Comparison of ENCODE assay signal across 15 mouse cellular contexts in genomic region chr2:178158936-178159335, GRCm38 (mm10). TPM values are rescaled to one million over a fixed set of nuclear protein-coding genes. Genes with fewer than 3 reads are reported as not detected.
DNase-seq lines count a peak whose midpoint lies in the region; ATAC-seq and TF ChIP-seq lines count a peak whose summit lies in the region.
"Had no signal": no experiment of that assay in that cellular context is flagged by ENCODE, and none has a peak within 500 bp of the region (broad histone marks: within the 10 kb centered on the region; RNA-seq: fewer than 3 reads in every experiment).

No protein-coding gene starts in this region.

- no peak for TF ChIP-seq CTCF in layer of hippocampus, adult 2 months (conservative IDR thresholded peaks at IDR 0.05)
- no peak for TF ChIP-seq CTCF in lung, postnatal 0 days (IDR thresholded peaks at IDR 0.05)

- H3K4me1 ChIP-seq in embryonic facial prominence, embryonic 14.5 days (ENCODE audit: control insufficient read depth, insufficient read depth, low read length) = no peaks in the 10 kb centered on the region
- peaks cover 10% of the 10 kb centered on the region for H3K4me1 ChIP-seq in embryonic facial prominence, embryonic 10.5 days
- peaks cover 12% of the 10 kb centered on the region for H3K4me1 ChIP-seq in limb, embryonic 13.5 days
- no peaks in the 10 kb centered on the region for H3K4me1 ChIP-seq in lung, postnatal 0 days (ENCODE audit: insufficient read depth, low read depth, low read length)
- no peaks in the 10 kb centered on the region for H3K4me1 ChIP-seq in intestine, embryonic 15.5 days (replicated peaks)
- H3K4me1 ChIP-seq: liver, embryonic 12.5 days had no signal

- no peak overlapping the region for H3K27ac ChIP-seq in embryonic facial prominence, embryonic 14.5 days (replicated peaks; ENCODE audit: low read depth, low read length)
- H3K27ac ChIP-seq in embryonic facial prominence, embryonic 10.5 days (replicated peaks) = no peak overlapping the region
- peak overlapping the region; percentile 90 for H3K27ac ChIP-seq in layer of hippocampus, adult 2 months
- H3K27ac ChIP-seq in limb, embryonic 13.5 days = 0 out of 2 replicates have a peak overlapping the region, but pooled peaks have one; percentile 48
- H3K27ac ChIP-seq in lung, postnatal 0 days (ENCODE audit: low read length) = no peak overlapping the region
- H3K27ac ChIP-seq in intestine, embryonic 15.5 days = no peak overlapping the region
- H3K27ac ChIP-seq: gastrocnemius, adult 2 months; heart, embryonic 15.5 days; liver, embryonic 12.5 days; macrophage had no signal

- WGBS in embryonic facial prominence, embryonic 14.5 days = 71% methylated on average over 12 of the region's 12 CpGs
- 82% methylated on average over 12 of the region's 12 CpGs for WGBS in embryonic facial prominence, embryonic 10.5 days
- WGBS in limb, embryonic 13.5 days = 80% methylated on average over 12 of the region's 12 CpGs
- WGBS in lung, postnatal 0 days = 80% methylated on average over 12 of the region's 12 CpGs
- WGBS in intestine, embryonic 15.5 days = 89% methylated on average over 12 of the region's 12 CpGs

- no peaks in the 10 kb centered on the region for H3K9me3 ChIP-seq in embryonic facial prominence, embryonic 14.5 days (ENCODE audit: control insufficient read depth, low read length)
- no peaks in the 10 kb centered on the region for H3K9me3 ChIP-seq in embryonic facial prominence, embryonic 10.5 days
- no peaks in the 10 kb centered on the region for H3K9me3 ChIP-seq in limb, embryonic 13.5 days
- no peaks in the 10 kb centered on the region for H3K9me3 ChIP-seq in lung, postnatal 0 days (ENCODE audit: low read length)
- H3K9me3 ChIP-seq in intestine, embryonic 15.5 days = no peaks in the 10 kb centered on the region
- H3K9me3 ChIP-seq: heart, embryonic 15.5 days; liver, embryonic 12.5 days had no signal

- peak; percentile 36 for DNase-seq in embryonic facial prominence, embryonic 14.5 days (ENCODE audit: low spot score)
- no peak for DNase-seq in embryonic facial prominence, embryonic 10.5 days (ENCODE audit: low spot score)
- peak; percentile 95 for DNase-seq in brain, adult 2 months (ENCODE audit: low read depth, low spot score)
- peak; percentile 60 to 88 for DNase-seq in layer of hippocampus, adult 2 months (ENCODE audit: low spot score in 2 of 2)
- no peak for DNase-seq in lung, postnatal 0 days (ENCODE audit: low spot score)
- DNase-seq: gastrocnemius, adult 2 months; kidney, adult 8-10 months; thymus, postnatal 4 days had no signal

- no peak overlapping the region for H3K4me3 ChIP-seq in embryonic facial prominence, embryonic 14.5 days (ENCODE audit: low read depth, low read length)
- no peak overlapping the region for H3K4me3 ChIP-seq in embryonic facial prominence, embryonic 10.5 days
- H3K4me3 ChIP-seq in layer of hippocampus, adult 2 months = no peak overlapping the region
- H3K4me3 ChIP-seq in limb, embryonic 13.5 days = no peak overlapping the region
- H3K4me3 ChIP-seq in lung, postnatal 0 days (ENCODE audit: low read depth, low read length) = no peak overlapping the region
- H3K4me3 ChIP-seq in intestine, embryonic 15.5 days (replicated peaks) = no peak overlapping the region
- H3K4me3 ChIP-seq: gastrocnemius, adult 2 months; heart, embryonic 15.5 days; liver, embryonic 12.5 days had no signal

- H3K9ac ChIP-seq in embryonic facial prominence, embryonic 14.5 days (ENCODE audit: low read depth, low read length) = no peak overlapping the region
- H3K9ac ChIP-seq in limb, embryonic 13.5 days = no peak overlapping the region
- no peak overlapping the region for H3K9ac ChIP-seq in lung, postnatal 0 days (replicated peaks; ENCODE audit: low read depth)
- no peak overlapping the region for H3K9ac ChIP-seq in intestine, embryonic 15.5 days
- H3K9ac ChIP-seq: heart, embryonic 15.5 days; liver, embryonic 12.5 days had no signal

- no peaks in the 10 kb centered on the region for H3K27me3 ChIP-seq in embryonic facial prominence, embryonic 14.5 days (replicated peaks; ENCODE audit: control insufficient read depth, insufficient read depth, low read length)
- H3K27me3 ChIP-seq in embryonic facial prominence, embryonic 10.5 days (replicated peaks; ENCODE audit: low read depth, poor library complexity, severe bottlenecking) = no peaks in the 10 kb centered on the region
- H3K27me3 ChIP-seq in limb, embryonic 13.5 days = no peaks in the 10 kb centered on the region
- no peaks in the 10 kb centered on the region for H3K27me3 ChIP-seq in lung, postnatal 0 days (replicated peaks; ENCODE audit: insufficient read depth, low read length)
- H3K27me3 ChIP-seq in intestine, embryonic 15.5 days (replicated peaks) = no peaks in the 10 kb centered on the region

- no peak overlapping the region for H3K4me2 ChIP-seq in embryonic facial prominence, embryonic 14.5 days (ENCODE audit: low read depth, low read length)
- H3K4me2 ChIP-seq in limb, embryonic 13.5 days (replicated peaks) = no peak overlapping the region
- no peak overlapping the region for H3K4me2 ChIP-seq in lung, postnatal 0 days (replicated peaks; ENCODE audit: low read depth, low read length)
- no peak overlapping the region for H3K4me2 ChIP-seq in intestine, embryonic 15.5 days (replicated peaks)
- H3K4me2 ChIP-seq: heart, embryonic 15.5 days; liver, embryonic 12.5 days had no signal

- ATAC-seq in embryonic facial prominence, embryonic 14.5 days (ENCODE audit: low read depth) = no peak
- peak; percentile 34; the same call in 1 of the 2 replicates for ATAC-seq in limb, embryonic 13.5 days (ENCODE audit: low FRiP score, low read depth)
- no peak for ATAC-seq in megakaryocyte-erythroid progenitor cell, adult 5-6 weeks (replicated peaks; ENCODE audit: low FRiP score, low TSS enrichment, poor library complexity, severe bottlenecking)
- ATAC-seq in lung, postnatal 0 days = no peak
- no peak for ATAC-seq in intestine, embryonic 15.5 days
- ATAC-seq: liver, embryonic 12.5 days had no signal

- no peaks in the 10 kb centered on the region for H3K36me3 ChIP-seq in embryonic facial prominence, embryonic 14.5 days (ENCODE audit: control insufficient read depth, insufficient read depth, low read length)
- H3K36me3 ChIP-seq in embryonic facial prominence, embryonic 10.5 days (replicated peaks) = no peaks in the 10 kb centered on the region
- H3K36me3 ChIP-seq in limb, embryonic 13.5 days = no peaks in the 10 kb centered on the region
- no peaks in the 10 kb centered on the region for H3K36me3 ChIP-seq in lung, postnatal 0 days (ENCODE audit: insufficient read depth, low read length)
- no peaks in the 10 kb centered on the region for H3K36me3 ChIP-seq in intestine, embryonic 15.5 days
- H3K36me3 ChIP-seq: heart, embryonic 15.5 days; liver, embryonic 12.5 days had no signal

- no peak for TF ChIP-seq EP300 in lung, postnatal 0 days (IDR thresholded peaks at IDR 0.05)

RNA-seq across cellular contexts. Expression of gene Phactr3, which starts 40.2 kb away (rescaled TPM):
- polyA plus RNA-seq in embryonic facial prominence, embryonic 14.5 days (2014; fragmentation: Nextera tagmentation; extraction: Ambion mirVana) = 1.8 and 2.1 TPM in 2 replicates
- polyA plus RNA-seq in embryonic facial prominence, embryonic 10.5 days (2016; fragmentation: Nextera tagmentation; extraction: Ambion mirVana) = 3.8 and 4.6 TPM in 2 replicates
- total RNA-seq in layer of hippocampus, adult 2 months (2021) = 100 to 1,000 TPM; 139 to 141 TPM
- polyA plus RNA-seq in limb, embryonic 13.5 days (2015; fragmentation: Nextera tagmentation; extraction: Ambion mirVana) = 1.2 TPM in 2 replicates
- total RNA-seq in megakaryocyte-erythroid progenitor cell, adult 5-6 weeks (2014; fragmentation: Nextera tagmentation) = 0.37 TPM in 1 of 2 replicates, not detected in the other
- 6.8 TPM in 1 of 2 replicates, not detected in the other for total RNA-seq in megakaryocyte-erythroid progenitor cell, adult 5-6 weeks (2017)
- polyA plus RNA-seq in lung, postnatal 0 days (2015; fragmentation: Nextera tagmentation; extraction: Ambion mirVana) = 0.20 and 0.27 TPM in 2 replicates
- polyA plus RNA-seq in intestine, embryonic 15.5 days (2015; fragmentation: Nextera tagmentation; extraction: Ambion mirVana) = 2.0 and 3.4 TPM in 2 replicates
- polyA plus RNA-seq: C2C12, macrophage had no signal

Comparison
In these comparisons a context has a peak if more than half of its experiments do, and no peak if none do; other contexts are left out.
1. DNase-seq: peak in embryonic facial prominence, embryonic 14.5 days (single experiment), brain, adult 2 months (single experiment) and layer of hippocampus, adult 2 months (2 of 2); none in embryonic facial prominence, embryonic 10.5 days (single experiment) and lung, postnatal 0 days (single experiment).
2. H3K27ac ChIP-seq: peak in layer of hippocampus, adult 2 months (single experiment) and limb, embryonic 13.5 days (single experiment); none in embryonic facial prominence, embryonic 14.5 days (single experiment), embryonic facial prominence, embryonic 10.5 days (single experiment), lung, postnatal 0 days (single experiment) and intestine, embryonic 15.5 days (single experiment).